Mouse (Mus musculus) cerebellum, adult 2 months (tissue): ENCODE data around the gene Map4k5.

Source experiments
- CTCF ChIP-seq: fragments of 200-500 bp; IDR thresholded peaks from 2 replicates; pipeline ENCODE4 v1.5.1; 2011; ENCODE audit warnings: low read depth, mild to moderate bottlenecking, control low read depth, low read length, moderate library complexity, borderline replicate concordance; ENCODE audit not compliant: insufficient read depth
- POLR2A ChIP-seq: fragments of 200-500 bp; IDR thresholded peaks from 2 replicates; pipeline ENCODE4 v1.6.1; 2011; ENCODE audit warnings: low read length, control low read depth, borderline replicate concordance; ENCODE audit not compliant: insufficient read depth

GRCm38 (mm10) chr12:69855641-69856300 lies 37.2 kb downstream of the Map4k5 start:
- no peak for TF ChIP-seq POLR2A
- no peak for TF ChIP-seq CTCF
